In the genomic region with DNA sequence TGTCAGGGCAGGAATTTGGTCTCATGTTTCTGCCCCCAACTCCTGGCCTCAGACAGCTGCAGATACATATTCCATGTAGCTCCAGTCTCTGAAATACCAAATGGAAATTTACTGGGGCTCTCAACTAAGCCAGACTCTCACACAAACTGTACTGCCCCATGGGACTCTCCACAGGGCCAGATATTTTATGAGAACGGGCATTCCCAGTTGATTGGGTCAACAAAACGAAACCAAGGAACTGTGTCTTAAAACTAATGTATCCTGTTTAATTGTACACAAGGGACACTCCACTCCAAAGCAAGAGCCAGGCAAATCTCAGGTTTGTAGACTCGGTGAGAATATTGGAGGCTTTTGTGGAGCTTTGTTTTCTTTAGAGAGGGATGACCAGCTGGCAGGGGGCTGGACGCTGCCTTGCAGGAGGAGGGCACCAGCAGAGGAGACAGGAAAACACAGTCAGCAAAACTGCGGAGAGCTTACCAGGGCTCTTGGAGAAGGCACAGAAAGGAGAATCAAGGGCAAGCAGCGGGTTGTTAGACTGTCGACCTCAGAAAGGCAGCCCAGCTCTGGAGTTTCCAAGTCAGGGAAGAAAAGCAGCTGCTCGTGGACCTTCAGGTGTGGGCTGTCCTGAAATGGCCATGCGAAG, we compare ENCODE assay signal across 7 mouse cellular contexts. TPM values are rescaled to one million over a fixed set of nuclear protein-coding genes. Genes with fewer than 3 reads are reported as not detected.
DNase-seq lines count a peak whose midpoint lies in the region; ATAC-seq and TF ChIP-seq lines count a peak whose summit lies in the region.

No protein-coding gene starts in this region.

- peak; percentile 75 for DNase-seq in adrenal gland, adult 2 months
- peak; percentile 48 to 63 for DNase-seq in cerebellum, adult 2 months
- peak; percentile 98 for DNase-seq in heart, adult 11 months
- DNase-seq in lung, adult 2 months: peak; percentile 62
- no peak for DNase-seq in thymus, postnatal 36 days

- H3K27ac ChIP-seq in cerebellum, adult 2 months (ENCODE audit: insufficient read depth, low read length): peak overlapping the region; percentile 58
- H3K27ac ChIP-seq in intestine, postnatal 0 days (ENCODE audit: low read depth, low read length): peak overlapping the region; percentile 72
- H3K27ac ChIP-seq in olfactory bulb, adult 2 months (ENCODE audit: insufficient read depth, low read depth, low read length): peak overlapping the region; percentile 92

- H3K4me1 ChIP-seq in cerebellum, adult 2 months (ENCODE audit: control insufficient read depth, insufficient read depth, low read length): peaks cover 12% of the 10 kb centered on the region
- H3K4me1 ChIP-seq in intestine, postnatal 0 days (replicated peaks; ENCODE audit: control insufficient read depth, insufficient read depth, low read length): peaks cover 13% of the 10 kb centered on the region
- peaks cover 30% of the 10 kb centered on the region for H3K4me1 ChIP-seq in lung, adult 2 months (ENCODE audit: control insufficient read depth, insufficient read depth, low read length)
- H3K4me1 ChIP-seq in olfactory bulb, adult 2 months (ENCODE audit: control insufficient read depth, insufficient read depth, low read length): 0 out of 2 replicates have a peak, but pooled peaks cover 2% of the 10 kb centered on the region

- H3K9me3 ChIP-seq in intestine, postnatal 0 days (ENCODE audit: control insufficient read depth): no peaks in the 10 kb centered on the region

- peak overlapping the region; percentile 32 for H3K4me3 ChIP-seq in cerebellum, adult 2 months (replicated peaks; ENCODE audit: insufficient read depth, low read depth, low read length)
- H3K4me3 ChIP-seq in intestine, postnatal 0 days (ENCODE audit: low read depth, low read length): peak overlapping the region; percentile 4; the same call in 1 of the 2 replicates
- peak overlapping the region; percentile 39 for H3K4me3 ChIP-seq in lung, adult 2 months (replicated peaks; ENCODE audit: extremely low read depth, low read depth, low read length)
- H3K4me3 ChIP-seq in olfactory bulb, adult 2 months (ENCODE audit: insufficient read depth, low read depth, low read length): peak overlapping the region; percentile 4; the same call in 1 of the 2 replicates

- H3K27me3 ChIP-seq in cerebellum, adult 2 months (ENCODE audit: control insufficient read depth, insufficient read depth, low read length): no peaks in the 10 kb centered on the region
- H3K27me3 ChIP-seq in intestine, postnatal 0 days (replicated peaks; ENCODE audit: control insufficient read depth, insufficient read depth, low read length): no peaks in the 10 kb centered on the region

- peak overlapping the region; percentile 26; the same call in 1 of the 2 replicates for H3K9ac ChIP-seq in intestine, postnatal 0 days (ENCODE audit: low read depth, low read length)

- H3K4me2 ChIP-seq in intestine, postnatal 0 days (replicated peaks; ENCODE audit: low read depth): peak overlapping the region; percentile 48

- no peak for TF ChIP-seq CTCF in cerebellum, adult 2 months (IDR thresholded peaks at IDR 0.05; ENCODE audit: borderline replicate concordance, insufficient read depth, low read depth, low read length)
- TF ChIP-seq CTCF in intestine, postnatal 0 days (IDR thresholded peaks at IDR 0.05; ENCODE audit: low read depth): no peak
- no peak for TF ChIP-seq CTCF in lung, adult 2 months (IDR thresholded peaks at IDR 0.05; ENCODE audit: insufficient read depth, low read length)
- TF ChIP-seq CTCF in olfactory bulb, adult 2 months (IDR thresholded peaks at IDR 0.05; ENCODE audit: insufficient read depth, low read depth, low read length): no peak

- H3K36me3 ChIP-seq in intestine, postnatal 0 days (ENCODE audit: control insufficient read depth, insufficient read depth): no peaks in the 10 kb centered on the region

- 11% methylated on average over 9 of the region's 9 CpGs for WGBS in cerebellum, adult 2 months
- 31% methylated on average over 9 of the region's 9 CpGs for WGBS in intestine, postnatal 0 days
- WGBS in lung, adult 2 months: 10% methylated on average over 9 of the region's 9 CpGs
- 53% methylated on average over 9 of the region's 9 CpGs for WGBS in olfactory bulb, adult 2 months

- no peak; the same call in 1 of the 2 replicates for ATAC-seq in intestine, postnatal 0 days

- no peak for TF ChIP-seq POLR2A in cerebellum, adult 2 months (IDR thresholded peaks at IDR 0.05; ENCODE audit: borderline replicate concordance, insufficient read depth, low read length)
- TF ChIP-seq POLR2A in lung, adult 2 months (IDR thresholded peaks at IDR 0.05; ENCODE audit: borderline replicate concordance, extremely low read depth, low read depth, low read length): peak; percentile 38; the same call in 1 of the 2 replicates
- TF ChIP-seq POLR2A in olfactory bulb, adult 2 months (IDR thresholded peaks at IDR 0.05; ENCODE audit: insufficient read depth, low read depth, low read length): no peak

RNA-seq across cellular contexts. Expression of a gene that starts 42.1 kb away (rescaled TPM):
- 10 to 100 TPM; 18.4 to 22.3 TPM for total RNA-seq in adrenal gland, adult 2 months (2021)
- 7.3 and 8.7 TPM in 2 replicates for polyA plus RNA-seq in adrenal gland, adult 2 months (2012; rRNA removed)
- polyA plus RNA-seq in cerebellum, adult 2 months (2012; rRNA removed): 24.3 and 25.3 TPM in 2 replicates
- 12.4 and 12.8 TPM in 2 replicates for polyA plus RNA-seq in intestine, postnatal 0 days (2015; fragmentation: Nextera tagmentation; extraction: Ambion mirVana)
- 10.4 and 13.4 TPM in 2 replicates for polyA plus RNA-seq in lung, adult 2 months (2012; rRNA removed)
- not detected in 2 replicates for polyA plus RNA-seq in olfactory bulb, adult 2 months (2012; ENCODE audit: insufficient read depth, insufficient read length, low replicate concordance, missing spikeins)

RNA-seq across cellular contexts. Expression of a gene that starts 45.8 kb away (rescaled TPM):
- total RNA-seq in adrenal gland, adult 2 months (2021): 100 to 1,000 TPM; 320 to 331 TPM
- 379 and 483 TPM in 2 replicates for polyA plus RNA-seq in adrenal gland, adult 2 months (2012; rRNA removed)
- 179 and 186 TPM in 2 replicates for polyA plus RNA-seq in cerebellum, adult 2 months (2012; rRNA removed)
- polyA plus RNA-seq in intestine, postnatal 0 days (2015; fragmentation: Nextera tagmentation; extraction: Ambion mirVana): 326 and 327 TPM in 2 replicates
- polyA plus RNA-seq in lung, adult 2 months (2012; rRNA removed): 161 TPM in 2 replicates
- polyA plus RNA-seq in olfactory bulb, adult 2 months (2012; ENCODE audit: insufficient read depth, insufficient read length, low replicate concordance, missing spikeins): not detected in 2 replicates

RNA-seq across cellular contexts. Expression of a gene that starts 53.9 kb away (rescaled TPM):
- total RNA-seq in adrenal gland, adult 2 months (2021): 1 to 10 TPM in 1 of 2 experiments, not detected in 1; 3.2 TPM
- 6.4 and 8.7 TPM in 2 replicates for polyA plus RNA-seq in adrenal gland, adult 2 months (2012; rRNA removed)
- polyA plus RNA-seq in cerebellum, adult 2 months (2012; rRNA removed): 0.82 and 1.1 TPM in 2 replicates
- polyA plus RNA-seq in intestine, postnatal 0 days (2015; fragmentation: Nextera tagmentation; extraction: Ambion mirVana): not detected in 2 replicates
- 6.9 and 9.6 TPM in 2 replicates for polyA plus RNA-seq in lung, adult 2 months (2012; rRNA removed)
- polyA plus RNA-seq in olfactory bulb, adult 2 months (2012; ENCODE audit: insufficient read depth, insufficient read length, low replicate concordance, missing spikeins): not detected in 2 replicates

Comparison
In these comparisons a context has a peak if more than half of its experiments do, and no peak if none do; other contexts are left out.
1. DNase-seq: peak in adrenal gland, adult 2 months (single experiment), cerebellum, adult 2 months (2 of 2), heart, adult 11 months (single experiment) and lung, adult 2 months (single experiment); none in thymus, postnatal 36 days (0 of 2).
2. Peak in every context shown above with its lines, with median percentiles within 50 percentile points of each other: H3K27ac ChIP-seq and H3K4me3 ChIP-seq.